In genomic region chr10:120478164-120478563, GRCm38 (mm10) we compare ENCODE assay signal across 8 mouse cellular contexts. TPM values are rescaled to one million over a fixed set of nuclear protein-coding genes. Genes with fewer than 3 reads are reported as not detected.
DNase-seq lines count a peak whose midpoint lies in the region; ATAC-seq and TF ChIP-seq lines count a peak whose summit lies in the region.

No protein-coding gene starts in this region.

- H3K36me3 ChIP-seq in hindbrain, embryonic 16.5 days (ENCODE audit: control insufficient read depth, insufficient read depth, low read length): no peaks in the 10 kb centered on the region
- H3K36me3 ChIP-seq in macrophage (ENCODE audit: inconsistent target): no peaks in the 10 kb centered on the region

- DNase-seq in ovary, postnatal 10 days (ENCODE audit: low spot score): peak; percentile 7
- no peak for DNase-seq in ovary, adult 18-20 months (ENCODE audit: low spot score)
- DNase-seq in frontal cortex, postnatal 14 days (ENCODE audit: low spot score in 2 of 2): no peak
- no peak for DNase-seq in gastrocnemius, postnatal 14 days
- DNase-seq in thymus, adult 18-20 months: no peak

- H3K4me3 ChIP-seq in embryonic fibroblast, embryonic 13.5 days (ENCODE audit: insufficient read depth, low read length): no peak overlapping the region; the same call in 1 of the 2 replicates
- H3K4me3 ChIP-seq in hindbrain, embryonic 16.5 days (ENCODE audit: low read length): peak overlapping the region; percentile 59
- H3K4me3 ChIP-seq in macrophage (ENCODE audit: inconsistent target): peak overlapping the region; percentile 59; the same call in 1 of the 2 replicates

- intact Hi-C loops in gastrocnemius, postnatal 14 days (cut with DNase I; ENCODE audit: low total_unique reads): no loop called here

- no peak overlapping the region for H3K9ac ChIP-seq in hindbrain, embryonic 16.5 days (ENCODE audit: low read depth, low read length)

- no peak; the same call in 1 of the 2 replicates for ATAC-seq in hindbrain, embryonic 16.5 days

- TF ChIP-seq CTCF in embryonic fibroblast, embryonic 13.5 days (IDR thresholded peaks at IDR 0.05; ENCODE audit: borderline replicate concordance, insufficient read depth, low read length): no peak

- no peaks in the 10 kb centered on the region for H3K9me3 ChIP-seq in hindbrain, embryonic 16.5 days (ENCODE audit: control insufficient read depth, low read length)

- H3K4me1 ChIP-seq in embryonic fibroblast, embryonic 13.5 days (ENCODE audit: control insufficient read depth, insufficient read depth, low read length): no peaks in the 10 kb centered on the region
- H3K4me1 ChIP-seq in hindbrain, embryonic 16.5 days (ENCODE audit: control insufficient read depth, insufficient read depth, low read depth, low read length): peaks cover 34% of the 10 kb centered on the region

- peak; percentile 51 for TF ChIP-seq POLR2A in embryonic fibroblast, embryonic 13.5 days (IDR thresholded peaks at IDR 0.05; ENCODE audit: low read depth, low read length)

- H3K79me2 ChIP-seq in macrophage (ENCODE audit: inconsistent target): peaks cover 15% of the 10 kb centered on the region

- H3K27me3 ChIP-seq in hindbrain, embryonic 16.5 days (replicated peaks; ENCODE audit: control insufficient read depth, insufficient read depth, low read length): peaks cover 3% of the 10 kb centered on the region; the same call in 1 of the 2 replicates

- H3K4me2 ChIP-seq in hindbrain, embryonic 16.5 days (ENCODE audit: low read length): peak overlapping the region; percentile 87

- peak overlapping the region; percentile 95; the same call in 1 of the 2 replicates for H3K27ac ChIP-seq in embryonic fibroblast, embryonic 13.5 days (ENCODE audit: insufficient read depth, low read length)
- no peak overlapping the region for H3K27ac ChIP-seq in hindbrain, embryonic 16.5 days (ENCODE audit: low read depth, low read length)
- peak overlapping the region; percentile 73; the same call in 1 of the 2 replicates for H3K27ac ChIP-seq in macrophage

- under 1% methylated on average over 16 of the region's 16 CpGs for WGBS in hindbrain, embryonic 16.5 days
- WGBS in macrophage (ENCODE audit: missing documents): 2% methylated on average over 16 of the region's 16 CpGs

RNA-seq across cellular contexts. Expression of gene Hmga2, which starts 1.9 kb away (rescaled TPM):
- 195 and 437 TPM in 2 replicates for polyA plus RNA-seq in embryonic fibroblast, embryonic 13.5 days (2011; ENCODE audit: insufficient read length, low read depth, missing spikeins)
- polyA plus RNA-seq in hindbrain, embryonic 16.5 days (2015; fragmentation: Nextera tagmentation; extraction: Ambion mirVana): 1.6 and 2.1 TPM in 2 replicates
- total RNA-seq in macrophage (2018; cell fraction: chromatin; rRNA removed): 10 to 100 TPM in 16 of 26 experiments, 1 to 10 TPM in 10; 1.9 to 95.1 (median 16.8) TPM
- 10 to 100 TPM in 13 of 26 experiments, 1 to 10 TPM in 11, under 1 TPM in 2; 0.96 to 31.6 (median 9.4) TPM for total RNA-seq in macrophage (2018; cell fraction: cytosol; rRNA removed)
- 100 to 1,000 TPM in 1 of 26 experiments, 10 to 100 TPM in 12, 1 to 10 TPM in 13; 1.1 to 120 (median 10.5) TPM for total RNA-seq in macrophage (2018; cell fraction: nucleus; rRNA removed)
- polyA plus RNA-seq in macrophage (2018): 3.6 to 62.9 TPM (median 18.0 TPM) in 3 replicates
- under 1 TPM in 1 of 2 experiments, not detected in 1; 0.06 TPM for total RNA-seq in gastrocnemius, postnatal 14 days (2021)
